Mouse (Mus musculus) CD4-positive helper T cell, adult 2 months (primary cell): Measurements from ENCODE around the gene Olfr1369-ps1.
"Not testable (repeated sequence)": the region's sequence is repeated elsewhere in the genome, so short reads cannot be mapped to it uniquely, and the experiment has no call there.

Source experiments
- DNase-seq: peaks from one replicate; pipeline ENCODE4 v3.0.0-alpha.2; 2012; ENCODE audit warnings: low read depth, missing footprints, low spot score

Gene Olfr1369-ps1

DNA sequence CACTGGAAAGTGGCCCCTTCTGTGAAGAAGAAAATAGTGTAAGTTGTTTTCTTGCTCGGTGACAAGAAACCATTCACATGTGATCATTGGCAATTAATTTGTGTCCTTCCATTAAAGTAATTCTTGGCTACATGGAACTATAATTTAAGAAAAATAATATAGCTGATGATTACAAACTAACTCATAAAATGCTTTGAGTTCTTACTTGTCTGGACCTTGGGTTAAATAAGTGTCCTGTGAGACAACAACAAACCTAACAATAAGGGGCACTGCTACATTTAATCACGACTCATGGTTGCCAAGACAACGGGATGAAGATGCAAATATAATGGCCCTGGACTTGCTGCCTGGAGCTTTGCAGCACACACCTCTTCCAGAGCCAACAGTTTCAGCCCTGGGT, at the start of gene Olfr1369-ps1:
TSS of gene Olfr1369-ps1 (plus strand) at position 301 of the 400 bp plus-strand sequence.
- not testable (repeated sequence) for DNase-seq

DNA sequence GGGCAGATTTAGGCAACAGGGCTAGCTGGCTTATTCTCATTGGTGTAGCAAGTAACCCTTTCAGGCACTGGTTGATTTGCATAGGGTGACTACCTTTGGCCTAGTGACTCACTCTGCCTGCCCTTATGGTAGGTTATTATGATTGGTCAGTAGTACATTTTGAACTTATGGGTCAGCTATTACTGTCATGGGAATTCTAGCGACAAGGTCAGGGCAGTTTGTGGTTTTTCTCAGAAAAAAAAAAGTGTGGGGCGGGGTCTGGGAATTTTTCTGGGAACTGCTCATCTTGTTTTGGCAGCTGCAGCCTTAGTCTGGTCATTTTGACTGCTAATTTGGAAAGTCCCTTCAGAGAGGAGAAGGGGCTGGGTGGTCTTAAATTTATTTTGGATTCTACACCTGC, 45.3 kb upstream of the Olfr1369-ps1 start:
- no peak for DNase-seq

DNA sequence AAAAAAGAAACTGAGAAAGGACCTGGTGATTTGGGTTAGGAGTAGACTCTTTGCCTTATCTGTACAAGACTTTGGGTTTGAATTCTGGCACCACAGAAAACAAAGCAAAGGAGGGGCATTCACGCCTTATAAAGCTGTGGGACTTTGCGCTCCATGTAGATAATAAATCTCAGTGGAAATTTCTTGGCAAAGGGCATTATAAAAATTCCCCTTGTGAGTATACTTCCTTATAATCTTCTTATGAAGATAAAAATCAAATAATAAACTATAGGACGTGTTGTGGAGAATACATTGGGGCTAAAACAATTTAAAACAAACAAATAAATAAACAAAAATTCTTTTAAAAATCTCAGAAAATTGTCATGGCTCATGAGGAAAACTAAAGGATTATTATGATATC, 36.4 kb upstream of the Olfr1369-ps1 start, which contains the start of gene Olfr1370:
TSS of gene Olfr1370 (minus strand) at position 101 of the 400 bp plus-strand sequence.
- no peak for DNase-seq

DNA sequence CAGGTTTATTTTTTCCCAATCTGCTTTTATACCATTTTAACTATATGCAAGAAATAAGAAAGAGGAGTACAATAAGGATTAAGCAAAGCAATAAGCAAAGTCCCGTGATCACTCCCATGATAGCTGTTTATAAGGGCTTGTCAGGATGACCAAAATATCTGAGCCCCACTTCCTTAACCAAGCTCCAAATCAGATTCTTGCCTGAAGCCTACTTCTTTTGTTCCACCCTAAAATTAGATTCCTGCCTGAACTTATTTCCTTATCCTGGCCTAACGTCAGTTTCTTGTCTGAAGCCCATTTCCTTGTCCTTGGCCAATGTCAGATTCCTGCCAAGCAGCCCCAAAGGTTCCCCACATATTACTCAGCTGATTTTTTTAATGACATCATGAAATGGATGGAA, 28.6 kb upstream of the Olfr1369-ps1 start:
- DNase-seq, result no peak

DNA sequence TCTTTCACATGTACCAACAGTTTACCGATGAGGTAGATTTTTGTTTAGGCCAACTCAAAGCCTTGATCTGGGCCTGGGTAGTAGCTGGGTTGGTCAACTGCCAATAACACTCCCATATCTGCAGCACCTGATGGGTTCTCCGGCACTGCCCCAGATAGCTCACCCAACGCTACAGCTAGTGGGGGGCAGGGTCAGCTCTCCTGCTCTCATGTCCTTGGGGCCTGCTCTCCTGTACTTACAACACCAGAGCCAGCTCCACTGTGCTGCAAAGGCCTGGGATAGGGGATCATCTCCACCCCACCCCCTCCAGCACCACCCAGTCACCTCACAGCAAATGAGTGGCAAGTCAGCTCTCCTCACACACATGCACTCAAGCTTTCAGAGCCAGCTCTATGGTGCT, 1.5 kb upstream of the Olfr1369-ps1 start:
- DNase-seq, result no peak

DNA sequence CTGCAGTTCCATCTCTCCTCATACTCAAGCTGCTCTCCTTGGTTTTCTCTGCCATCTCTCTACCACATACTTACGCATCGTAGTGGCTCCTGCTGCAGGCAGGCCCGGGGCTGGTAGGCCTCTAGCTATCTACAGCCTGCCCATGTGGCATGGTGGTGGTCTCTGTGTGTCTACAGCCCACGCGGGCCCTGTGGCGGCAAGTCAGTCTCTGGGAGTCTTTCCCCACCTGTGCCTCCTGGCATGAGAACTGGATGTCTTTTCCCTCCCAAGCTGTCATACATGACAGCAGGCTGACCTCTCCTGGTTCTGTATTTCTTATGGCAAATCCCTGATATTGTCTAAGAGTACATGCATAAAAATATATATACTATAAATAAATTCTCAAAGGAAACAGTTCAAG, 842 bp upstream of the Olfr1369-ps1 start:
- no peak for DNase-seq

DNA sequence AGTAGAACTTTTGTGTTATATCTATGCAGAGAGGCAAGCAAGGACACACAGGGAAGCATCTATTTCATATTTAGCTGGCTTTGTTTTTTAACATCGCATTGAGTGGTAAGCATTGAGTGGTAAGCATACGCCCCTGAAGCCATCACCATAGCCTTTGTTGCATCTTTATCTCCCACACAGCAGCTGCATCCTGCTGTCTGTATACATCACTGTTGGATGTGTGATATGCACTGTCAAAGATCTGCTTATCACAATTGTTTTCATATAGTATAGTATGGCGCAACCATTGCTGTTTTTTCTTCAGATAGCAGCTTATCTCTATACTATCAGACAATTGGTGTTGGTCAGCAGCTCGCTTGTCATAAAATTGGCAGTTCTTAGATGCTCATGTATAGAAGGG, 2.8 kb downstream of the Olfr1369-ps1 start:
- no peak for DNase-seq

DNA sequence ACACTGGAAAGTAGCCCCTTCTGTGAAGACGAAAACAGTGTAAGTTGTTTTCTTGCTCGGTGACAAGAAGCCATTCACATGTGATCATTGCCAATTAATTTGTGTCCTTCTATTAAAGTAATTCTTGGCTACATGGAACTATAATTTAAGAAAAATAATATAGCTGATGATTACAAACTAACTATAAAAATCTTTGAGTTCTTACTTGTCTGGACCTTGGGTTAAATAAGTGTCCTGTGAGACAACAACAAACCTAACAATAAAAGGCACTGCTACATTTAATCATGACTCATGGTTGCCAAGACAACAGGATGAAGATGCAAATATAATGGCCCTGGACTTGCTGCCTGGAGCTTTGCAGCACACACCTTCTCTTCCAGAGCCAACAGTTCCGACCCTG, 18.1 kb downstream of the Olfr1369-ps1 start, which contains the start of gene Olfr263:
TSS of gene Olfr263 (plus strand) at position 301 of the 400 bp plus-strand sequence.
- not testable (repeated sequence) for DNase-seq

DNA sequence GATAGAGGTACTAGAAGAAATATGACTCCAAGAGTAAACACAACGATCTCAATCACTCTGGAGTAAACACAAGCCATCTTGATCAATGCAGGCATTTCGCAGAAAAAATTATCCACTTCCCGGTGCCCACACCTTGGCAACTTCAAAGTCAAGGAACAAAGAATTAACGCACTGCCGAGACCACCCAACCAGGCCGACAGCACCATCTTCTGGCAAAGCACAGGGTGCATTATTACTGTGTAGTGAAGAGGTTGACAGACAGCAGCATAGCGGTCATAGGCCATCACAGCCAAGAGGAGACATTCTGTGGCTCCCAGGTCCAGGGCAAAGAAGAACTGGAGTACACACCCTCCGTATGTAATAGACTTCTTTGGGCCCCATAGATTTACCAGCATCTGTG, 31.1 kb downstream of the Olfr1369-ps1 start:
- DNase-seq, result no peak

DNA sequence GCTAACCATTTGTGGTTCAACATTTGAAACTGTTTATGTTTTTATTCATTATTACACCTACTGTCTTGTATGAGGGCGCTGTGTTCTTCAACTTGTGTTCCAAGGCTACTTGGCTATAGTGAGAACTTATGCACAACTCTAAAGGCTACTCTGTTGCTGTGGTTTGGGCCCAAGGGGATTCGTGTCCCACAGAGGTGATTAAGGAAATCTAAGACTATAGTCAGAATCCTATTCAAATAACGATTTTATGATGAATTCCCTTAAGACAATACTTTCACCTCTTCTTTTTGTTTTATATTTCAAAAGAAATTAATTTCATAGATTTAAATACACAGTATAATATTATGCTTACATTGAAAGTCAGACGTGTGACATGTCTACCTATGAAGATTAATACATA, 34.5 kb downstream of the Olfr1369-ps1 start, which contains the start of gene Olfr1368:
TSS of gene Olfr1368 (minus strand) at position 101 of the 400 bp plus-strand sequence.
- DNase-seq, result no peak

DNA sequence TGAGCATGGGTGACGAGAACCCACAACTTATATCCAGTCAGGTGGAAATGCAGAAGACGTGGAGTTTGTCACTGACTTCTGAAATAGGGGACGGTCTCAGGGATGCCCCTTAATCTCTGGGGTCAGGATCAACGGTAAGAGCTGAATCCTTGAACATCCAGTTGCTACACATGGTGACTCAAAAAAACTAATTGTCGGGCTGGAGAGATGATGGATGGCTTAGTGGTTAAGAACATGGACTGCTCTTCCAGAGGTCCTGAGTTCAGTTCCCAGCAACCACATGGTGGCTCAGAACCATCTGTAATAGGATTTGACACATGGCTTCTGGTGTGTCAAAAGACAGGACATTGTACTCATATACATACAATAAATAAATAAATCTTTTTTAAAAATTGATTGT, 44.6 kb downstream of the Olfr1369-ps1 start:
- no peak for DNase-seq

DNA sequence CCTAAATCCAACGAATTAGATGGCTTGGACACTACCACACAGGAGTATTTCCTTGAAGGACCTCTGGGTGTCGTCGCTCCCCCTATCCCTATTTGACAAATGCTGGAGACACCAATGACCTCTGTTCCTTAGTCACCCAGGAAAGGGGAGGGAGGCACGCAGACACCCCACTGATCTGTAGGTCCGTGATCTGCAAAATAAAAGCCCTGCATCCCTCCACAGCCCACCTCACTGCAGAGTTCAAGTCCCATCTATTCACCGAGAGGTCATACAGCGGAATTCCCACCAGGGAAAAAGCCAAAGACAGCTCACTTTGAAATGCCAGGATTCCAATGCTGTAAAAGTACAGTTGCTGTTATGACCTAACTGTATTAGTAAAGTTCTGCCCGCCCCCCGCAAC, 46.8 kb downstream of the Olfr1369-ps1 start:
- no peak for DNase-seq

DNA sequence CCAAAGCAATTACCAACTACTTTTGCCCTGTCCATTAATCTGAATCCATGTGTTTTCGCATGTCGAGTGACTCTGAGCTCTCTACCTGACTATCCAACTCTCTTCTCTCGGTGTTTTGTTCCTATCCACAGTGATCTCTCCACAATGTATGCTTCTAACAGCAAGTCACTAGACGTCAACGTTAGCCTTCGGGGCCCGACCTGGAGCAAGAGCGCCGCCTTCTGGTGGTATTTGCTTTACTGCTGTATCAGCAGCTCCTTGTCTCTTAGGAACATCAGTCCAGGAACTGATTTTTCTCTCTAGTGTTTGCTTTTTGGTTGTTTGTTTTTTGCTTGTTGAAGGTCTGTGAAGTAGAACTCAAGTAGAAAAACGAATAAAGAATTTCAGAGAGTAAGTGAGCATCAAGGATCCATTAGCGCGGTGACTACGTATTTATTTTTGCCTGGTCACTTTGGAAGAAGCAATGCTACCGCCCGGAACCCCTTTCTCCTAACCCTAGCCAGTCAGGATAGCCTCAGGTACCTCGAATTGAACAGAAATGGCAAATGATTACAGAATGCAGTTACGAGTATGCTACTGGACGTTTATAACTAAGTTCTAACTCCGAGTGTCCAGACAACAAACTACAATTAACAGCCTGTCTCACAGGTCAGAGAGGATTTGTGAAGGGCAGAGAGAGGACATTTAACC, 47.6 kb downstream of the Olfr1369-ps1 start:
- peak; percentile 88 for DNase-seq

DNA sequence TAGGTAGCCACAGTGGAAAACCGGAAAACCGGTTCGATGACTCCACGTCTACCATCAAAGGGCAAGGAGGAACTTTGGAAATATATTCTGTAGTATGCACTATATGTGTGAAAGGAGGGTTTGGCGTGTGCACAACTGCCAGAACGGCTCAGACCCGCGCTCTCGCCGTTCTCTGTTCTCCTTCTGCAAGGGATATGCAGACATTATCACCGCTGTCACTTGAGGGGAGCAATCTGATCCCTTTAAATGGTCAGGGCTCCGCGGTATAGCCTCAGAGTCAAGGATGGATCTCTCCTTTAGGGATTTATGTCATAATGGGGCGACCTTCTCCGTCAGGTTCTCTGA, 48.2 kb downstream of the Olfr1369-ps1 start:
- DNase-seq, result peak; percentile 46

DNA sequence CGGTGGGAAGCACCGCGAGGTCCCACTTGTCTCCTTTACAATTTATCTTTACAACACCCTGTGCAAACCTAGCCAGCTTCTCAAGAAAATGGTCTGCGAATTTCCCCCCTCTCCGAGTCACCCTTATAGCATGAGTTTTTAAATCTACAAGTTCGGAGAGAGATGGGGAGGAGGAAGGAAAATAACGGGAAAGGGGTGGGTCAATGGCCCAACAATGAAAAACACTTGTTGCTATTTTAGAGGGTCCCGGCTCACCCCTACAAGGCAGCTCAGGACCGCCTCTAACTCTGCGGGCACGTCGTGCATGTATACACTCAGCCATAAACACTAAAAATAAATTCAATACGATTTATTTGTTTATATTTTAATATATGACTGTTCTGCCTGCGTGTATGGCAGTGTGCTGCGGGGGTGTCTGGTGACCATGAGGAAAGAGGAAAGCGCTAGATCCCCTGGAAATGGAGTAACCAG, 48.8 kb downstream of the Olfr1369-ps1 start:
- DNase-seq, result peak; percentile 28

DNA sequence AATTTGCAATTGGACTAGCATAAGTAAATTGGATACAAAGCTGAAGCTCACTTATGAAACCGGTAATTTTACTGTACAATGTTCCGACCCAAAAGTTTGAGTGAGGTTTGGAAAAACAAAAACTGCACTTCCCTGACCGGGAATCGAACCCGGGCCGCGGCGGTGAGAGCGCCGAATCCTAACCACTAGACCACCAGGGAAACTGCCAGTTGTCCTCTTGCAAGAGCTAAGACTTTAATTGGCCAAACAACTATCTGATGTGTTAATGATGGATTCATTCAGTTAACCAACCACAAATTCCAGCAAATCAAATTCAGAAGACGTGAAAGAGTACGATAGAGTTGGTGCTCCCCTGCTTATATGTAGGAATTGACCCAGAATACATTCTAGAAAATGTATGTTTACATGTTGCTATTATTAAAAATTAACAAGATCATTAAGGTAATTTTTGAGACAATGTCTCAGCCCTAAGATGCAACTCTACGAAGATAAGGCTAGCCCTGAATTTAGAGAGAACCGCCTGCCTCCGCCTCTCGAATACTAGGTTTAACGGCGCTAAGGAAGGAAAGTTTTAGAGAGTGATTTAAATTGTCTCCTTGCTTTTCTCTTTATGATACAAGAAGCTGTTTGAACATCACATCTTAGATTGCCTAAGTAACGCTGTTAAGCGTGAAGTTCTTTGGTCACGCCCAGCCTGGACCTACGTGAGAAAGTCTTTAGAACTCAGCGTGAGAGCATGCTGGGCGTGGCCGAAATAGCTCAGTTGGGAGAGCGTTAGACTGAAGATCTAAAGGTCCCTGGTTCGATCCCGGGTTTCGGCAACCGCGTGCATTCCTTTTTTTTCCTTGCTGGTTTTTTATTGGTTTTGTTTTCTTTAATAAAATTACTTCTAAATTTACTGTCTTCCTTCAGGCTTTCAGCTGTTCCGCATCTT, 49.6 kb downstream of the Olfr1369-ps1 start:
- DNase-seq, result peak; percentile 92

DNA sequence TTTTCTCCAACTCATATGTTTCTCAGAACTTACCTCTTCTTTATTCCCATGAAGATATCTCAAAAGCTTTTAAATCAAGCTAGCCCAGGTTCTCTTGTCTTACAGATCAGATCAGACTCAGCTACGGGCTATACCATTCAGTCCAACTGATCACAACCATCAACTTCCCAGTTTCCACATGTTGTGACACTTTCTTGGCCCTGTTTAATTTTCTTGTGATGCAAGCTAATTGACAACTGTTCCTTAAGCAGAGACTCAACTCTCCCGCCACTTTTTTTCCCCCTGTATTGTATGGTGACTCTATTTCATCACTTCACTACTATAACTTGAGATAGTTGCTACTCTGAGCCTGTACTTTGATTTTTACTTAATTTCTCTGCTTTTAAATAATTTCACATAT, 50.3 kb downstream of the Olfr1369-ps1 start:
- no peak for DNase-seq

DNA sequence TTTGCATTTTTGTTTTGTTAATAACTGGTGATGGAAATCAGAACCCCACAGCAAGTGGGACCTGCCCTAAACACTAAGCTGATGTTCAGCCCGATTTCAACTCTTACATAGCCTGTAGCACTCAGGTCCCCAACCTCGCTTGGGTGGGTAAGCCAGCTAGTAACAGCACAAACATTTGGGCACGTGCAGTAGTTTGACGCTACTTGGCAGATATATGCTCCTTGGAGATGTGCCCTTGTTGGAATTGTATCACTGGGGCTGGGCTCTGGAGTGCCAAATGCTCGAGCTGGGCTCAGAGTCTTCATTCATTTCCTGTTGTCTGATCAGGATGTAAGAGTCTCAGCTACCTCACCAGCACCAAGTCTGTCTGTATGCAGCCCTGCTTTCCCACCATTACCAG, 51.3 kb downstream of the Olfr1369-ps1 start:
- DNase-seq, result no peak

DNA sequence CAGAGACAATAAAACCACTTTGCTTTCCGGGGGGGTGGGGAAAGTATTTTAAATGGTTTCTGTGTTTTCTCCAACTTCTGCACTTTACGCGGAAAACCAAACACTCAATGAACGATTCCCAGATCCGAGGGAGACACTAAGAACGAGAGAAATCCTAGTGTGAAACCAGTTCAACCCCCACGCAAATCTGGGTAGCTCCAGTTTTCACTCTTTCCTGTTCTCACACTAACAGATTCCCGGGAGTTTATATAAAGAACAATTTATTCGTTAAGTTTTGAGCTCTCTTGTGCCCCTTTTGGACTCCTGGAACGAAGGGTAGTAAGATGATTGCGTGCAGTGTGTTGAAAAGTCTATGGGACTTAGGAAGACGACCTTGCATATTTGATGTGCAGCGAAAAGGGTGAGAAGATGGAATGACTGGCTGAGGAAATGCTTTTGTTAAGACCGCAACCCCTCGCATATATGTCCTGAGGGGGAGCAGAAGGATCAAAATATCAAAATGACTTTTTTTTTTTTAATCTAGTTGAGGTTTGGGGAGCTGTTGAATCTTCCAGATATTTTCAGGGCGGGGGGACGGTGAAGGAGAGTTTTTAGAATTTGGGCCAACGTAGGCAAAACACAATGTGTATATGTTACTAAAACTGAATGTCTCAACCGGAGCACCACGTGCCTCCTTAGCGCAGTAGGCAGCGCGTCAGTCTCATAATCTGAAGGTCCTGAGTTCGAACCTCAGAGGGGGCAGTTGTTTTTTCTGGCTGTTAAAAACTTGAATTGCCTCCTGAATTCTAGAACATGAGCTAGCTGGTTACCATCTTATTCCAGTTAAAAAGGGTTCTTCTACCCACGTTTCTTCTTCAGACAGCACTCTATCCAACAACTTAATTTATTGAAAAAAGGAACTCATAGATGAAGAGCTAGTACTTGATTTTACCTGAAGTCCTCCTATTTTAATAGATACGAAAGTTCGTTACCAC, 55.9 kb downstream of the Olfr1369-ps1 start:
- DNase-seq, result peak; percentile 89

DNA sequence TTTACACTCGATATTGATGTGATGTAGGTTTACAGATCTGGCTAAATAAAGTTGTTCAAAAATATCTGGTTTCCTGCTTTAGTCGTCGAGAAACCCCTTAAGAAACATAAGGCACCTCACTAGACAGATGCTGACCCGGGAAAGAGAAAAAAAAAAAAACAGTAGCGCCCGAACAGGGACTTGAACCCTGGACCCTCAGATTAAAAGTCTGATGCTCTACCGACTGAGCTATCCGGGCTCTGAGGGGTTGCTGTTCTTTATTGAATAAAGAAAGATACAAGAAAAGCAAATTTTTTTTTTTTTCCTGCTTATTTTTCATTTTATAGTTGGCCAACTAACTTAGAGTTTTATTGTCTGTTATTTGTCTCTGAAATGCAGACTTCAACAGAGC, 56.6 kb downstream of the Olfr1369-ps1 start:
- peak; percentile 80 for DNase-seq

DNA sequence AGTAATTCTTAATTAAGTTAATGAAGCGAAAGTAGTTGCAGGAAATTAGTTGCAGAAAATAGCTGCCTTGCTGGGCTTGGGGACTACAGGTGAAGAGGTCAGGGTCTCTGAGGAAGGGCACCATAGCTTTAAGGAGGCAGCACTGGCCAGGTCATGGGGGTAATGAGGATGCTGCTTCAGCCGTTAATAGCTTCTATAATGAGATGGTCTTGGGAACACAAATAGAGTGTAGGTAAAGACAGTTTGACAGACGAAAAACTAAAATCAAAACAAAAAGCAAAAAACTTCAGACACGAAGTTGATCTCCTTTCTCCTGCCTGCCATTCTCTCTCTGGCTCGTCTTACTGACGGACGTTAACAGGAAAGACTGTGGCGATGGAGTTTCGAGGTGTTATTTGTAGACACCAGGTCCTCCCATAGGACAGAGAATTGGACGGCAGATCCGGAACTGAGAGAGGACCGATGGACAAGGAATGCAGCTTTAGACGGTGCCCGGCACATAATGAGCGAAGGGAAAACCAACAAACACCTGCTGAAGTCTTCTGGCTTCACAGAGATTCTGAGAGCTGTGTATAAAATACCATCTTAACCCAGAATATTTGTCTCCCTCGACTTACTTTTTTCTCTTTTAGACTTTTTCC, 57.2 kb downstream of the Olfr1369-ps1 start:
- peak; percentile 66 for DNase-seq
